Mouse (Mus musculus): ENCODE results near the gene Trim60. TPM values are rescaled to one million over a fixed set of nuclear protein-coding genes. Genes with fewer than 3 reads are reported as not detected.

Gene Trim60
- total and polyA plus RNA-seq, 3 experiments, result not detected

DNA sequence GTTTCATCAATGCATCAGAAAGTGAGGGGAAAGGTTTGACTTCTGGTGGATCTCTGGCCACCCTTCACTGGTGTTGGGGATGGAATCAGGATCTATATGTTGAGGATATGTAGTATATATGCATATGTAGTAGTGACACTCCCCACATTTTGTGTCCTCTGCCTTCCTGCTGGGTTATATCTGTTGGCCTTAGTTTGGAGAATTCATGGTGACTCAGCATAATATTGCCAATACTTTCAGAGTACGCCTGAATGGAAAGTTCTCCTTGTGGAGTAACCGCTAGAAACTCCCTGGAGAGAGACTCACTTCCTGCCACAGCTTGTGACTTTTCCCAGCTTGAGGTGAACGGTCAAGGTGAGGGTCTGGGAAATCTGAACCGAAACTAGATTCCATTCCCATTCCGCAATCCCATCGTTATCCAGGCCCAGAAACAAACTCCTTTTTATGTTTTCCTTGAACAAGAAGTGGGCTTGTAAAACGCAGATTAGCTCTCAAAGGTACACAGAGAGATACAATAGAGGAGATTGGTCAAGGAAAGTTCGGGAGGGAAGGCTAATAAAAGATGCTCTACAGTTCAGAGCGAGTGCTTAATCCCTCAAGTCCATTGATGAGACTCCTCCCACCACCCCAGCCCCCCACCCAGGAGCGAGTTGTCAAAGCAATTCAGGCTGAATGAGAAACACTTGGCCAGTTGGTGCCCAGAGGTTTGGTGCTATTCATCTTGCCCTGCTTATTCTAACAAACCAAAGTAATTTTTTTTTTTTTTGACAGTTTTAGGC lies 49.5 kb upstream of the Trim60 start:
- Histone ChIP-seq H3K9me3 (replicated peaks; ENCODE audit: insufficient read depth, low read length) (no peaks in the 10 kb centered on the region), H3K36me3 (ENCODE audit: control insufficient read depth in 1 of 2, insufficient read depth in 2 of 2, low read length in 2 of 2) (no peaks in the 10 kb centered on the region), H3K4me3 (ENCODE audit: control insufficient read depth in 1 of 2, insufficient read depth in 1 of 2, low read depth in 2 of 2, low read length in 2 of 2) (no peak overlapping the region), H3K27me3 (ENCODE audit: control insufficient read depth in 1 of 2, insufficient read depth in 2 of 2, low read length in 2 of 2) (no peaks in the 10 kb centered on the region), H3K79me2 (ENCODE audit: control insufficient read depth, insufficient read depth, low read length, poor library complexity) (no peaks in the 10 kb centered on the region), H3K4me1 (ENCODE audit: control insufficient read depth in 1 of 2, insufficient read depth in 2 of 2, low read length in 2 of 2) (no peaks in the 10 kb centered on the region), H3K9ac (ENCODE audit: control insufficient read depth, low read depth, low read length, poor library complexity, severe bottlenecking) (no peak overlapping the region), H3K27ac (ENCODE audit: control insufficient read depth, low read depth, low read length) (no peak overlapping the region)
- TF ChIP-seq BHLHE40 (IDR thresholded peaks at IDR 0.05; ENCODE audit: borderline replicate concordance, low read depth, low read length) (no peak), TBP (IDR thresholded peaks at IDR 0.05; ENCODE audit: low read depth, low read length) (no peak), JUND (IDR thresholded peaks at IDR 0.05; ENCODE audit: low read depth, low read length) (no peak)
- DNase-seq (ENCODE audit: low read depth, low spot score), result no peak

DNA sequence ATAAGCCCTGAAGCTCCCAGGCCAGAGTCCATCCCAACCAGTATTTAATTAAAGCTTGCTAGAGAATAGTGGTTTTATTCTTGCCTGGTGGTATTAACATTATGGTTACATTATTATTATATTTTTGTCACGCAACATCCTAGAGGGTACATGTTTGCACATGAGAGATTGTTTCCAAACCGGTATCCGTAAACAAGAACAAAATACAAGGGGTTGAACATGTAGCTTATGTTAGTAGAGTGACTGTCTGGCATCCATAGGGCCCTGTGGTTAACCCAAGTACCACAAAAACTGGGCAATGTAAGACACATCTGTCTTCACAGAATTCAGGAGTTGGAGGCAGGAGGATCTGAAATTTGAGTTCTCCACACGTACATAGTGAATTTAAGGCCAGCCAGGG lies 48.6 kb upstream of the Trim60 start:
- no peaks in the 10 kb centered on the region for H3K36me3 ChIP-seq (ENCODE audit: control insufficient read depth in 1 of 2, insufficient read depth in 2 of 2, low read length in 2 of 2)
- TF ChIP-seq TAL1 (IDR thresholded peaks at IDR 0.05; ENCODE audit: low read length) (no peak), USF1 (IDR thresholded peaks at IDR 0.05; ENCODE audit: low read depth, low read length) (no peak), UBTF (IDR thresholded peaks at IDR 0.05; ENCODE audit: borderline replicate concordance, insufficient read depth, low read depth, low read length) (no peak), TBP (IDR thresholded peaks at IDR 0.05; ENCODE audit: low read depth, low read length) (no peak), CHD1 (IDR thresholded peaks at IDR 0.05; ENCODE audit: low read depth, low read length) (no peak), GABPA (IDR thresholded peaks at IDR 0.05; ENCODE audit: low read depth, low read length) (no peak), MXI1 (IDR thresholded peaks at IDR 0.05; ENCODE audit: low read depth, low read length) (no peak)
- H3K4me1 ChIP-seq (ENCODE audit: control insufficient read depth in 1 of 2, insufficient read depth in 2 of 2, low read length in 2 of 2), result no peaks in the 10 kb centered on the region
- H3K79me2 ChIP-seq (ENCODE audit: control insufficient read depth, insufficient read depth, low read length, poor library complexity), result no peaks in the 10 kb centered on the region
- no peak overlapping the region for H3K4me3 ChIP-seq (ENCODE audit: control insufficient read depth in 1 of 2, insufficient read depth in 1 of 2, low read depth in 2 of 2, low read length in 2 of 2)
- no peak overlapping the region for H3K9ac ChIP-seq (ENCODE audit: control insufficient read depth, low read depth, low read length, poor library complexity, severe bottlenecking)
- no peak overlapping the region for H3K27ac ChIP-seq (ENCODE audit: control insufficient read depth, low read depth, low read length)
- DNase-seq (ENCODE audit: low read depth, low spot score), result no peak
- no peaks in the 10 kb centered on the region for H3K9me3 ChIP-seq (replicated peaks; ENCODE audit: insufficient read depth, low read length)
- H3K27me3 ChIP-seq (ENCODE audit: control insufficient read depth in 1 of 2, insufficient read depth in 2 of 2, low read length in 2 of 2), result no peaks in the 10 kb centered on the region

DNA sequence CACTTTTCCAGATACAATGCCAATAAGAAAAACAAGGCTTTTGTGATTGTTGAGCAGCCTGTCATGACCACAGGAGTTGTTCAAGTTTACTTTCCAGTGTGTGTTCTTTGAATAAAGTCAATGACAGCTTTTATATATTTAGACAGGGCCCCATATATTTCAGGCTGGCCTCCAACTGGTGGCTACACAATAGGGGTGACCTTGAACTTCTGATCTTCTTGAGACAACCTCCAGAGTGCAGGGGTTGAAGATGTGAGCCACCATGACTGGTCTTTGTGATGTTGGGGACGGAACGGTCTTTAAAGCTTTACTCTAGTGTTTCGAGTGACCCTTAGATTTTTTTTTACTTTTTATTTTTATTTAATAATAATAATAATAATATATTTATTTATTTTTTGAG lies 47.2 kb upstream of the Trim60 start:
- no peak for DNase-seq (ENCODE audit: low read depth, low spot score)
- Histone ChIP-seq H3K27ac (ENCODE audit: control insufficient read depth, low read depth, low read length) (no peak overlapping the region), H3K4me3 (ENCODE audit: control insufficient read depth in 1 of 2, insufficient read depth in 1 of 2, low read depth in 2 of 2, low read length in 2 of 2) (no peak overlapping the region)

More for the DNA sequence above, 47.2 kb upstream of the Trim60 start:
- H3K4me1 ChIP-seq (ENCODE audit: control insufficient read depth in 1 of 2, insufficient read depth in 2 of 2, low read length in 2 of 2), result no peaks in the 10 kb centered on the region
- H3K36me3 ChIP-seq (ENCODE audit: control insufficient read depth in 1 of 2, insufficient read depth in 2 of 2, low read length in 2 of 2), result no peaks in the 10 kb centered on the region
- no peaks in the 10 kb centered on the region for H3K79me2 ChIP-seq (ENCODE audit: control insufficient read depth, insufficient read depth, low read length, poor library complexity)
- no peaks in the 10 kb centered on the region for H3K9me3 ChIP-seq (replicated peaks; ENCODE audit: insufficient read depth, low read length)
- H3K27me3 ChIP-seq (ENCODE audit: control insufficient read depth in 1 of 2, insufficient read depth in 2 of 2, low read length in 2 of 2), result no peaks in the 10 kb centered on the region
- no peak overlapping the region for H3K9ac ChIP-seq (ENCODE audit: control insufficient read depth, low read depth, low read length, poor library complexity, severe bottlenecking)
- TF ChIP-seq E2F4 (IDR thresholded peaks at IDR 0.05; ENCODE audit: borderline replicate concordance, low read depth, low read length) (no peak), MAZ (IDR thresholded peaks at IDR 0.05; ENCODE audit: low read depth, low read length) (no peak), SMC3 (IDR thresholded peaks at IDR 0.05; ENCODE audit: low read depth, low read length) (no peak), USF2 (IDR thresholded peaks at IDR 0.05; ENCODE audit: borderline replicate concordance in 1 of 2, insufficient read depth in 1 of 2, low read depth in 1 of 2, low read length in 2 of 2) (no peak), MYC (IDR thresholded peaks at IDR 0.05; ENCODE audit: low read depth, low read length) (no peak), GABPA (IDR thresholded peaks at IDR 0.05; ENCODE audit: low read depth, low read length) (no peak), CHD2 (IDR thresholded peaks at IDR 0.05; ENCODE audit: low read length) (no peak), POLR2A (IDR thresholded peaks at IDR 0.05; ENCODE audit: control insufficient read depth in 1 of 2, insufficient read depth in 1 of 2, low read depth in 1 of 2, low read length in 2 of 2, poor library complexity in 1 of 2) (no peak), CTCF (IDR thresholded peaks at IDR 0.05 in 2 of 3, conservative IDR thresholded peaks at IDR 0.05 in 1 of 3; ENCODE audit: control insufficient read depth in 1 of 3, insufficient read depth in 1 of 3, low read depth in 2 of 3, low read length in 3 of 3, poor library complexity in 1 of 3, severe bottlenecking in 1 of 3) (no peak), EP300 (IDR thresholded peaks at IDR 0.05; ENCODE audit: low read depth in 1 of 2, low read length in 2 of 2) (no peak), KAT2A (conservative IDR thresholded peaks at IDR 0.05; ENCODE audit: low read depth, low read length) (no peak), GATA1 (IDR thresholded peaks at IDR 0.05; ENCODE audit: low read depth, low read length) (no peak), NRF1 (IDR thresholded peaks at IDR 0.05; ENCODE audit: insufficient read depth, low read depth, low read length, poor library complexity, severe bottlenecking) (no peak), RCOR1 (IDR thresholded peaks at IDR 0.05; ENCODE audit: low read depth, low read length) (no peak), CHD1 (IDR thresholded peaks at IDR 0.05; ENCODE audit: low read depth, low read length) (no peak), BHLHE40 (IDR thresholded peaks at IDR 0.05; ENCODE audit: borderline replicate concordance, low read depth, low read length) (no peak), JUND (IDR thresholded peaks at IDR 0.05; ENCODE audit: low read depth, low read length) (no peak), SIN3A (IDR thresholded peaks at IDR 0.05; ENCODE audit: low read length) (no peak)
